Mouse (Mus musculus) embryo, embryonic 9.5 days (tissue): ENCODE data around the gene 1700092M07Rik.
A peak's percentile ranks its signal among the peaks of the same experiment; 100 is the strongest.
"Not testable (repeated sequence)": the region's sequence is repeated elsewhere in the genome, so short reads cannot be mapped to it uniquely, and the experiment has no call there.

Source experiments
- DNase-seq: peaks from one replicate; pipeline ENCODE4 v3.0.0-alpha.2; 2017; ENCODE audit errors: extremely low spot score

The 1700092M07Rik gene

DNA sequence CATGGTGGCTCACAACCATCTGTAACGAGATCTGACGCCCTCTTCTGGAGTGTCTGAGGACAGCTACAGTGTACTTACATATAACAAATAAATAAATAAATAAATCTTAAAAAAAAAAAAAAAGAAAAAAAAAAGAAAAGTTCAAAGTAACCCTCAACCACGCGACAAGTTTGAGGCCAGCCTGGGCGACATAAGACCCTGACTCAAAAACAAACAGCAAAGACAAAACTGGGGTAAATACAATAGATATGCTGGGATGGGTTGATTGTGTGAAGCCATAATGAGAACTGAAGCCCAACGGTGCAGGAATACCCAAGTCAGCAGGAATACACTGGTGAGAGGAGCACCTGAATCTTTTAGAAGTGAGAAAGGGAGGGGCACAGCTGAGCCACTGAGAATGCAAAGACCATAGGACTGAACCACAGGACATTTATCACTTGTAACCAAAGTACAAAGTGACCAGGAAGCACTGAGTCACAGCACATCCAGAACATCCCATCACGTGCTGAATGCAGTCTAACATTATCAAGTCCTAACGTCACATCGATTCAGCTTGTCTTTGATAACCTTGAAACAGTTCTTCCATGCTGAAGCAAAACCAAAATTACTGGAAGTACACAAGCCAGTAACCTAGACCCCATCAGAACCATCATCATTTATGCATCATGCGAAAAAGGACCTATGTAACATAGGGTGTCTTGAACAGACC is 23.6 kb upstream of the 1700092M07Rik start:
- DNase-seq, result no peak

GRCm38 (mm10) chr19:8718357-8718756 is 22.2 kb upstream of the 1700092M07Rik start:
- DNase-seq, result peak; percentile 52

- not testable (repeated sequence) for DNase-seq
Observed at GRCm38 (mm10) chr19:8719037-8719436, 21.5 kb upstream of the 1700092M07Rik start.

DNA sequence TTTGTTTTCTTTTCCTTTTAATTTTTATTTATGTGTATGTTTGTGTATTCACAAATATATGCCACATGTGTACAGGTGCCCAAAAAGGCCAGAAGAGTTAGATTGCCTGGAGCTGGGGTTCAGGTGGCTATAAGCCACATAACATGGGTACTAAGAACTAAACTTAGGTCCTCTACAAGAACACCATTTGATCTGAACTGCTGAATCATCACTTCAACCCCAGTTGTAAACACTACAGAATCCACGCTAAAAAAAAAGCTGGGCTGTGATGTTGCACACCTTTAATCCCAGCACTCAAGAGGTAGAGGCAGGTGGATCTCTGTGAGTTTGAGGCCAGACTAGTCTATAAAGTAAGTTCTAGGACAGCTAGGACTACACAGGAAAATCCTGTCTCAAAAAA is 19.1 kb upstream of the 1700092M07Rik start:
- DNase-seq, result no peak

DNA sequence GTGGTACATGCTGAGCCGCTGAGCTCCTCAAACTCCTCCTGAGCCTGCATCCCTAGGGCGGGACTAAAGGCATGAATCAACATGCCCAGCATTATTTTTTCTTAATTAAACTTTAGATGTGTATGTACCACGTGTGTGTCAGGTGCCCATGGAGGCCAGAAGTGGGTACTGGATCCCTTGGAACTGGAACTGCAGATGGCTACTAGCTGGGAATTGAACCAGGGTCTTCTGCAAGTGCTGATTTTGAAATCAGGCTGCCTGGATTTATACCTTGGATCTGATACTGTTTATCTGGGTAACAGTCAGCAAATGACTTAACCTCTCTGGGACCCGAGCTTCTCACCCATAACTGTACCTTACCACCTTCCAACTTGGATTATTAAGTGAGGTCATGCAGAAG is 18.5 kb upstream of the 1700092M07Rik start:
- DNase-seq, result no peak

GRCm38 (mm10) chr19:8722559-8722906 is 18.0 kb upstream of the 1700092M07Rik start:
- no peak for DNase-seq

DNA sequence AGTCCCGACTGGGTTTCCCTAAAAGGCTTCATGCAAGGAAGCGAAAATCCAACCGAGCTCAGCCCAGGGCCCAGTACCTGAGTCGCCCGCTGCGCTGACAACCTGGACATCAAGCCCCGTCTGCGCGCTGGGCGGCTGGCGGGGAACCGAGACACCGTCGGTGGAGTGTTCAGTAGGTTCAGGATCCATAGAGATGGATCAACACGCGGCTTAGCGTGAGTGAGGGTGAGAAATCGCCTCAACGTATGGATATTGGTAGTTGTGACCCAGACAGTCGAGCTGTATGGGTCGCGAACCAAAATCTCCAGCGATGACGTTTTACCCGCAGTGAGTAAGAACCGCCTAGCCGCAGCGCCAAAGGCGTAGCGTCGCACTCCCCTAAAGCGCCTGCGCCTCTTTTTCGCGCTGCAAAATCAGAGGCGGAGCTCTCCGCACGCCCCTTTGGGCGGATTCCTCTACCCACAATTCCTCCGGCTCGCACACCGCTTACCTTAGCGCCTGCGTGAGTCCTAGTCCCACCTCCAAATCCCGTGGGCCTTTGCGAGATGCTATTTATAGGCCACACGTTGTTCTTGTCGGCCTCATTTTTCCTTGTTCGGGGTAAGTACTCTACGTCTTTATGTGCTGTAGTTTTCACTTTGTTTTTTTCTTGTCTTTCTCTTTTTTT is 17.5 kb upstream of the 1700092M07Rik start, which contains the start of gene Slc3a2:
Gene Slc3a2 (minus strand): TSS at position 463 of the 667 bp plus-strand sequence.
- DNase-seq, result peak; percentile 96

GRCm38 (mm10) chr19:8723574-8724346 is 16.8 kb upstream of the 1700092M07Rik start:
- DNase-seq, result no peak

- no peak for DNase-seq
Observed at GRCm38 (mm10) chr19:8724392-8724791, 16.1 kb upstream of the 1700092M07Rik start.

DNA sequence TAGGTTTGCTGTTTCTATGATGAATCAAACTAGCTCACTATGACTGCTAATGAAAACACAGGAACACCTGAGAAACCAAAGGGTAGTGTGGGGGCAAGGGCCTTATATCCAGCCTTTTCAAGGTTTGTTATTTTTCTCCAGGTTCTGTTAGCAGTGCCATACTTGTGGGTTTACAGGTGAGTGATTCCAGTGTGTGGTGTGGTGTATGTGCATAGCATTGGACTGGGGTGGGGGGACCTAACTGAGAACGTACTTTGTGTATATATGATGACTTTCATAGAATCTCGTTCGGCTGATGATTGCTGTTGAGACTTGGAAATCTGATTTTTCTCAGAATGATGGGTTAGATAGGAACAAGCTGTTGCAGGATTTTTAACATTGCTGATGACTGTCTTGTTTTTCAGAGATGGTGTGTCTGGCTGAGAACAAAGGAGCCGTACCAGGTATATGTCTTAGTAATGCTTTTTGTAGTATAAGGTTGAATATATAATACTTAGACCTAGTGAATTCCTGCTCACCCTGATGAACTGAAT is 15.4 kb upstream of the 1700092M07Rik start:
- no peak for DNase-seq

DNA sequence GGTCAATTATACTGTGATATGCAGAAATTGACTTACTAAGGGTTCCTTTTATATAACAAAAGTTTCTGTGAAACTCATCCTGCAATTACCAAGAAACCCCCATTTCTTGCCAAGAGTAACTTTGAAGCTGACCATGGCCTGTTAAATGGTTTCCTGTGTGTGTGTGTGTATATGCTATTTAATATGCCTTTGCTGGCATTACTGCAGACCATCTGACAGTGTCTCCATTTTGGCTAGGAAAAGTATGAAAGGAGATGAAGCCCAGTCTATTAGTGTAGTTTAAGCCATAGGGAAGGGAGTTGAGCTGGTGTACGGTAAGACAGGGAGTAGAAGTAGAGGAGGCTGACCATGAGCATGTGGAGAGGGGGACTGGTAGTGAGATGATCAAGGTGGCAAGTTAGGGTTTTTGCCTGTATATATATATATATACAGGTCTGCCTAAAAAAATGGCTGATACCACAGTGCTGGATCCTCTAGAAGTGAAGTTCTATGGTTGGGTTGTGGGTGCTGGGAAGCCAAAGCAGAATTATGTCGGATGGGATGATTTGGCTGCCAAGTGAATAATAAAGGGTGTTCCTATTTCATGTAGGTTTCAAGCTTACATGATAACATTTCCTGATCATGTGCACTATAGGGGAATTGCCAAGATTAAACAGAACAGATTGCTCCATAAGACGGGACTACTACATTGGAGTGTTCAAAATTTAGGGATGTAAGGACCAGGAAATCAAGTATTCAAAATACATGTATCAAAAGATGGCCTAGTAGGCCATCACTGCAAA is 13.7 kb upstream of the 1700092M07Rik start:
- peak; percentile 58 for DNase-seq

GRCm38 (mm10) chr19:8727495-8728114 is 12.9 kb upstream of the 1700092M07Rik start:
- peak; percentile 62 for DNase-seq

DNA sequence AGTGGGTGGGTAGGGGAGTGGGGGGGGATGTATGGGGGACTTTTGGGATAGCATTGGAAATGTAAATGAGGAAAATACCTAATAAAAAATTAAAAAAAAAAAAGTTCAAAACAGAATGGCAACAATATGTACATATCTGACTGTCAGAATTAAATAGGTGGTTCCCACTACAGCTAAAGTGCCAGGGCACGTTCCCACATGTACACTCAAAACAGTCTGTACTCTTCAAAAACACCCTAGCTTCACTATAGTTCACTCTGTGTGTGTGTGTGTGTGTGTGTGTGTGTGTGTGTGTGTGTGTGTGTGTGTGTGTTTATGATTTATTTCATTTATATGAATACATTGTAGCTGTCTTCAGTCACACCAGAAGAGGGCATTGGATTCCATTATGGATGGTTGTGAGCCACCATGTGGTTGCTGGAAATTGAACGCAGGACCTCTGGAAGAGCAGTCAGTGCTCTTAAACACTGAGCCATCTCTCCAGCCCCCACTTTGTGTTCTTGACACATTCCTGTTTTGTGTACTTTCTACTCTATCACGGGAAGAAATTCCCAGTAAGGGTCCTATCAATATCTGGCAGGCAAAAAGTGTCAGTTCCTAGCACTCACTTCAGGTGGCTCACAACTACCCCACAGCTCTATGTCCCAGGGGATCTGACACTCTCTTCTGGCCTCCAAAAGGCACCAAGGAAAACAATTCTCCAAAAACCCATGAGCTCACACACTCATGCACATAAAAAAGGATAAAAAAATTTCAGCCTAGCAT is 12.0 kb upstream of the 1700092M07Rik start:
- not testable (repeated sequence) for DNase-seq

DNA sequence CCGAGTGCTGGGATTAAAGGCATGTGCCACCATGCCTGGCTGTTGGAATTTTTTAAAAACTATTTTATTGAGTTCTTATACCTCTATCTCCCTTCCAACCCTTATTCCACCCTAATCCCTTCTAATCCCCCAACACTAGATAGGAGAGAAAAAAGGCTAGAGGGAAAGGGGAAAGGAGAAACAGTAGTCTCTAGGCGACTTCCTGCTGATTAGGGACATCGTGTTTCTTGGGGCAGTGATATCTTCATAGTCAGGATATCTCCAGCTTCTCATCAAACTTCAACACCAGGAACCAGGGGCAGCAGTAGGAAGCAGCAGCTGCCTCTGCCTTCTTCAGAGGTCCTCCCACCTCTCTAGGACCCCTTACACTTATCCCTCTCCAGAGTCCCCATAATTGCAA is 6.2 kb upstream of the 1700092M07Rik start:
- DNase-seq, result no peak

- DNase-seq, result peak; percentile 93
Observed at GRCm38 (mm10) chr19:8735389-8736159, 4.9 kb upstream of the 1700092M07Rik start, which contains the start of gene Wdr74. Wdr74 (plus strand) TSS chr19:8735827.

GRCm38 (mm10) chr19:8736160-8736467 is 4.4 kb upstream of the 1700092M07Rik start:
- DNase-seq, result no peak

DNA sequence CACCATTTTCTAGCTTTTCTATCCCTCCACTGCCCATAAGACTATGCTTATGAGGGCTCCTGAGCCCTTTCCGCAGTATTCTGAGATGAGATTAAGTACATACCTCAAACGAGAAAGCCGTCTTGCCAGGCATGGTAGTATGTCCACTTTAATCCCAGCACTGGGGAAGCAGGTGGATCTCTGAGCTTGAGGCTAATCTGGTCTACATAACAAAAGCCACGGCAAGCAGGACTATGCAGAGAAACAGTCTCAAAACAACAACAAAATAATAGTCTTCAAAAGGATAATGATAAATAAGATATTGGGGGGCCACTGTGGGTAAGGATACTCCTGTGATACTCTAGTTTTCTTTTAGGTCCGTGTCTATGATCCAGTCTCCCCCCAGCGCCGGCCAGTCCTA is 1.6 kb upstream of the 1700092M07Rik start:
- no peak for DNase-seq

DNA sequence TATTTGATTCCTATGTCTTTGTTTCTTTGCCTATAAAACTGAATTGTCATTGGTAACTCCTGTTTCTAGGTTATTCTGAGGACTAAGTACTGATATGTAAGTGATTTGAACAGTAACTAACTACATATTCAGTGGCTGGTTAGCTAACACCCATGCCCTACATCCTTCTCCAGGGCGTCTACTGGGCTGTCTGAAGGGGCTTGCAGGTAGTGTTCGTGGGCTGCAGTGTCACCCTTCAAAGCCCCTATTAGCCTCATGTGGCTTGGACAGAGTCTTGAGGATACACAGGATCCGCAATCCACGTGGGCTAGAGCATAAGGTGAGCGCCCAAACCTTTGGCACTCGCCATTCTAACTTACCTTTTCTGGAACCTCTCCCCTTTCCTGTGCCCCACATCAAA is 872 bp upstream of the 1700092M07Rik start:
- DNase-seq, result no peak

GRCm38 (mm10) chr19:8741243-8741869 is 838 bp downstream of the 1700092M07Rik start, which contains the start of gene Stx5a:
Stx5a (plus strand) TSS chr19:8741413.
- peak; percentile 97 for DNase-seq
